Mouse (Mus musculus) C2C12 (cell line): ENCODE data around the gene Rtn1.

Source experiments
- CTCF ChIP-seq: IDR thresholded peaks from one replicate; pipeline ENCODE4 v1.5.1; 2011; ENCODE audit not compliant: control insufficient read depth, insufficient read depth, insufficient read length
- USF1 ChIP-seq: IDR thresholded peaks from one replicate; pipeline ENCODE4 v1.6.1; 2011; ENCODE audit warnings: low read depth, mild to moderate bottlenecking, control low read depth, moderate library complexity

- no peak for TF ChIP-seq CTCF
- no peak for TF ChIP-seq USF1
Observed at GRCm38 (mm10) chr12:72347184-72347583, 61.7 kb downstream of the Rtn1 start.
